Mouse (Mus musculus): ENCODE measurements at regions not wholly inside any gene's neighbourhood (a gene's known extent, or its start where the extent isn't known, plus 50 kb on each side); places are given as distances from the start of the nearest gene placed in this dataset.
A peak's percentile ranks its signal among the peaks of the same experiment; 100 is the strongest.

- Histone ChIP-seq H3K27ac (ENCODE audit: low read length) (no peak overlapping the region), H3K36me3 (ENCODE audit: insufficient read depth, low read length) (no peaks in the 10 kb centered on the region), H3K4me2 (replicated peaks; ENCODE audit: low read depth, low read length) (no peak overlapping the region), H3K9ac (replicated peaks; ENCODE audit: low read length) (no peak overlapping the region), H3K4me1 (ENCODE audit: insufficient read depth, low read length) (no peaks in the 10 kb centered on the region), H3K9me3 (ENCODE audit: low read length) (no peaks in the 10 kb centered on the region), H3K4me3 (ENCODE audit: low read length) (no peak overlapping the region), H3K27me3 (ENCODE audit: insufficient read depth, low read length) (no peaks in the 10 kb centered on the region)
- 91% methylated on average over 3 of the region's 3 CpGs for WGBS
- ATAC-seq (ENCODE audit: low FRiP score, low TSS enrichment) = no peak
These were observed 233.5 kb downstream of the Irs2 start for GRCm38 (mm10) chr8:10774778-10775177.

GRCm38 (mm10) chr8:10768181-10768580, 240.1 kb downstream of the Irs2 start:
- Histone ChIP-seq H3K4me1 (ENCODE audit: insufficient read depth, low read length) (no peaks in the 10 kb centered on the region), H3K9me3 (ENCODE audit: low read length) (no peaks in the 10 kb centered on the region), H3K36me3 (ENCODE audit: insufficient read depth, low read length) (no peaks in the 10 kb centered on the region), H3K4me3 (ENCODE audit: low read length) (no peak overlapping the region), H3K27me3 (ENCODE audit: insufficient read depth, low read length) (no peaks in the 10 kb centered on the region), H3K4me2 (replicated peaks; ENCODE audit: low read depth, low read length) (no peak overlapping the region), H3K27ac (ENCODE audit: low read length) (no peak overlapping the region), H3K9ac (replicated peaks; ENCODE audit: low read length) (no peak overlapping the region)
- 85% methylated on average over 4 of the region's 4 CpGs for WGBS
- no peak for ATAC-seq (ENCODE audit: low FRiP score, low TSS enrichment)

- 90% methylated on average over 2 of the region's 2 CpGs for WGBS
- H3K9me3 ChIP-seq (ENCODE audit: low read length) = no peaks in the 10 kb centered on the region
These were observed 244.4 kb downstream of the Irs2 start for GRCm38 (mm10) chr8:10763907-10764306.

GRCm38 (mm10) chr8:10761694-10762305, 246.5 kb downstream of the Irs2 start:
- no peak for ATAC-seq (ENCODE audit: low FRiP score, low TSS enrichment)

More at GRCm38 (mm10) chr8:10763907-10764306, 244.4 kb downstream of the Irs2 start:
- H3K9ac ChIP-seq (replicated peaks; ENCODE audit: low read length) = no peak overlapping the region
- H3K27ac ChIP-seq (ENCODE audit: low read length) = no peak overlapping the region
- peaks cover 15% of the 10 kb centered on the region for H3K4me1 ChIP-seq (ENCODE audit: insufficient read depth, low read length)
- no peaks in the 10 kb centered on the region for H3K27me3 ChIP-seq (ENCODE audit: insufficient read depth, low read length)
- no peak overlapping the region for H3K4me3 ChIP-seq (ENCODE audit: low read length)
- H3K4me2 ChIP-seq (replicated peaks; ENCODE audit: low read depth, low read length) = no peak overlapping the region
- no peaks in the 10 kb centered on the region for H3K36me3 ChIP-seq (ENCODE audit: insufficient read depth, low read length)
- ATAC-seq (ENCODE audit: low FRiP score, low TSS enrichment) = no peak

DNA sequence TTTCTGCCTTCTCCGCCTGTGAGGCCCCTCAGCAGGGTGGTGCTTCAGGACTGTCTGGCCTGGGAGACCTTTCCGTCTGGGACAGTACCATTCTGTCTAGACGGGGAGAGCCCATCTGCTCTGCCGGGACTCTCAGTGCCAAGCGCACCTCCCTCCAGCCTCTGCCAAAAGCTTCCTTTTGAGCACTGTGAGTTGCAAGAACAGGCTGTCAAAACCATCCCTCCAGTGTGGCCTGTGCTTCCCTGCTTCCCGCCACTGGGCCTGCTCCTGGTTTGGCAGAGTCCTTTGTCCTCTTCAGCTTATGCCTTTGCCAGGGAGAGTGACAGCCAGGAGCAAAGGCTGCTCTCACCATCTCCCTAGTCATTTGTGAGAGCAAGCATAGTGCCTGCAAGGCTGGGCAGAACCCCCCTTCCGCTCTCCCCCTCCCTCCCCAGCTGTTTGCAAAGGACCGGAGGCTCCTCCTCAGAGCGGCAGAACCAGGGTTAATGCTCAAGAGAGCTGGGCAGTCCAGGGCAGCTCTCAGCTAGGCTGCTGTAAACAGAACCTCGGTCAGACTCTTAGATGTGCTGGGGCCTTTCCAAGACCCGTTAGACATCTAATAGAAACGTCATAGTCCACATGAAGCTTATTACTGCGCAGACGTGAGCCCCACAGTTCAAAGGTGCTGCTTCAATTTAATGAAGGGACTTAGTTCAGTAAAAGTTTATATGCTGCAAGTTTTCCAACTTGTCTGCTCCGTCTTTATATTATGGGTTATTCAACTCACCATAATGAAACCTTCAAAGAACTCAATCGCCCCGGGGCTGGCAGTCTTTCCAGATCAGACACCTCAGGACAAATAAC, 247.2 kb downstream of the Irs2 start:
- no peaks in the 10 kb centered on the region for H3K27me3 ChIP-seq (ENCODE audit: insufficient read depth, low read length)
- H3K27ac ChIP-seq (ENCODE audit: low read length) = peak overlapping the region; percentile 79
- ATAC-seq (ENCODE audit: low FRiP score, low TSS enrichment) = peak; percentile 93
- H3K4me1 ChIP-seq (ENCODE audit: insufficient read depth, low read length) = peaks cover 15% of the 10 kb centered on the region
- 12% methylated on average over 17 of the region's 17 CpGs for WGBS
- H3K4me2 ChIP-seq (replicated peaks; ENCODE audit: low read depth, low read length) = peak overlapping the region; percentile 15; the same call in 1 of the 2 replicates
- peak overlapping the region; percentile 27; the same call in 1 of the 2 replicates for H3K9ac ChIP-seq (replicated peaks; ENCODE audit: low read length)
- no peaks in the 10 kb centered on the region for H3K9me3 ChIP-seq (ENCODE audit: low read length)
- H3K36me3 ChIP-seq (ENCODE audit: insufficient read depth, low read length) = no peaks in the 10 kb centered on the region
- H3K4me3 ChIP-seq (ENCODE audit: low read length) = no peak overlapping the region

More at GRCm38 (mm10) chr8:10761694-10762305, 246.5 kb downstream of the Irs2 start:
- peak overlapping the region; percentile 79 for H3K27ac ChIP-seq (ENCODE audit: low read length)
- H3K4me1 ChIP-seq (ENCODE audit: insufficient read depth, low read length) = peaks cover 15% of the 10 kb centered on the region
- H3K4me3 ChIP-seq (ENCODE audit: low read length) = no peak overlapping the region
- H3K27me3 ChIP-seq (ENCODE audit: insufficient read depth, low read length) = no peaks in the 10 kb centered on the region
- no peak overlapping the region for H3K4me2 ChIP-seq (replicated peaks; ENCODE audit: low read depth, low read length)
- WGBS = 44% methylated on average over 11 of the region's 11 CpGs
- H3K9ac ChIP-seq (replicated peaks; ENCODE audit: low read length) = no peak overlapping the region
- H3K9me3 ChIP-seq (ENCODE audit: low read length) = no peaks in the 10 kb centered on the region
- no peaks in the 10 kb centered on the region for H3K36me3 ChIP-seq (ENCODE audit: insufficient read depth, low read length)

DNA sequence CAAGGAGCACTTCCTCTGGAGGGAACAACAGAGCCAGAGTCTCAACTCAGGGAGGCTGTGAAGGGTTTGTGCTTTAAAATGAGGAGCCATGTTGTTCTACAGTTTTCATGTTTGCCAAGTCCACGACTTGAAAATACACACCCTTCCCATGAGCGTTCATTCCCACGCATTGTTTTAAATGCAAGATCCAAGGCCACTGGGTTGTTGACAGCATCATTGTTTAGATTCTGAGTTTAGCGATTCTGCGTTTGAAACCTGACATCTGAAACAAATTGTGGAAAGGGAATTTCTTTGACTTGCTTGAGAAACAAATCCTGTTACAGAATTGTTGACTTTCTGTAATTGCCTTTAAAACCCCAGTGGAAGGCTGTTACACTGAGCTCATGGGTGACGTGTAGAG, 248.0 kb downstream of the Irs2 start:
- Histone ChIP-seq H3K4me3 (ENCODE audit: low read length) (no peak overlapping the region), H3K27me3 (ENCODE audit: insufficient read depth, low read length) (no peaks in the 10 kb centered on the region), H3K36me3 (ENCODE audit: insufficient read depth, low read length) (no peaks in the 10 kb centered on the region), H3K27ac (ENCODE audit: low read length) (peak overlapping the region; percentile 79; the same call in 1 of the 2 replicates), H3K9ac (replicated peaks; ENCODE audit: low read length) (no peak overlapping the region), H3K9me3 (ENCODE audit: low read length) (no peaks in the 10 kb centered on the region), H3K4me1 (ENCODE audit: insufficient read depth, low read length) (peaks cover 15% of the 10 kb centered on the region), H3K4me2 (replicated peaks; ENCODE audit: low read depth, low read length) (no peak overlapping the region)
- WGBS = 54% methylated on average over 6 of the region's 6 CpGs
- no peak for ATAC-seq (ENCODE audit: low FRiP score, low TSS enrichment)

DNA sequence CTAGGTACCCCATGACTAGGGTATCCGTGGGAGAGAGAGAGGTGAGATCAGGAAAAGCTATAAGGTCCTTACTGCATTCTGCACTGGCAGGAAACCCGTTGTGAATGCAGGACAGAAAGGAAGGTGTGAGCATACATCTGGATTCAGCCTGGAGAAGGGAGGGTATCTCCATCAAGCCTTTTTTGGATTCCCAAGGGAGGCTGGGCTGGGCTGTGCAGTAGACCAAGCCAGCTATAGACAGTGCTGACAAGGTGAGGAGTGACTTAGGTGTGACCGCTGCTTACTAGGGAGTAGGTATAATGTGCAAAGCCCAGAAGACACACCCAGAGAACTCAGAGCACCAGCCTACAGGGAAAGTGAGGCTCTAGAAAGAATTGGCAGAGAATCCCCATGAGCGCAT, 250.1 kb downstream of the Irs2 start:
- no peak overlapping the region for H3K4me2 ChIP-seq (replicated peaks; ENCODE audit: low read depth, low read length)
- no peaks in the 10 kb centered on the region for H3K36me3 ChIP-seq (ENCODE audit: insufficient read depth, low read length)
- no peak for ATAC-seq (ENCODE audit: low FRiP score, low TSS enrichment)
- no peaks in the 10 kb centered on the region for H3K27me3 ChIP-seq (ENCODE audit: insufficient read depth, low read length)
- H3K9ac ChIP-seq (replicated peaks; ENCODE audit: low read length) = no peak overlapping the region
- no peak overlapping the region for H3K27ac ChIP-seq (ENCODE audit: low read length)
- 87% methylated on average over 4 of the region's 4 CpGs for WGBS
- peaks cover 15% of the 10 kb centered on the region for H3K4me1 ChIP-seq (ENCODE audit: insufficient read depth, low read length)
- no peaks in the 10 kb centered on the region for H3K9me3 ChIP-seq (ENCODE audit: low read length)
- H3K4me3 ChIP-seq (ENCODE audit: low read length) = no peak overlapping the region

DNA sequence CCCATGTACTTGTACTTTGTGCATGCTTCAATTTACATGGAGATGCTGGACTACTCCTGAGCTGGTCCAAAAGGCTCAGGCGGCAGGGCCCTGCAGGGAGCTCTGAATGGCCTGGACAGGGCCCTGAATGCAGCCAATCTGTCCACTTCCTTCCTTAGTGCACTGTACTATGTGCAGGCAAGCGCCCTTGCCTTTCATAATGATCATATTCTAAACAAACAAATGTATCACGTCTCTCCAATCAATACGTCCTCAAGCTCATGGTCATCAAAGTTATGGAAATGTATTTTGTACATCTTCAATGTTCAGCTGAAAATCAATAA, 253.3 kb downstream of the Irs2 start:
- Histone ChIP-seq H3K4me2 (replicated peaks; ENCODE audit: low read depth, low read length) (no peak overlapping the region), H3K27ac (ENCODE audit: low read length) (no peak overlapping the region), H3K9me3 (ENCODE audit: low read length) (no peaks in the 10 kb centered on the region), H3K4me1 (ENCODE audit: insufficient read depth, low read length) (no peaks in the 10 kb centered on the region), H3K4me3 (ENCODE audit: low read length) (no peak overlapping the region), H3K9ac (replicated peaks; ENCODE audit: low read length) (no peak overlapping the region), H3K36me3 (ENCODE audit: insufficient read depth, low read length) (no peaks in the 10 kb centered on the region), H3K27me3 (ENCODE audit: insufficient read depth, low read length) (no peaks in the 10 kb centered on the region)
- no peak for ATAC-seq (ENCODE audit: low FRiP score, low TSS enrichment)
- WGBS = 87% methylated on average over 4 of the region's 4 CpGs

DNA sequence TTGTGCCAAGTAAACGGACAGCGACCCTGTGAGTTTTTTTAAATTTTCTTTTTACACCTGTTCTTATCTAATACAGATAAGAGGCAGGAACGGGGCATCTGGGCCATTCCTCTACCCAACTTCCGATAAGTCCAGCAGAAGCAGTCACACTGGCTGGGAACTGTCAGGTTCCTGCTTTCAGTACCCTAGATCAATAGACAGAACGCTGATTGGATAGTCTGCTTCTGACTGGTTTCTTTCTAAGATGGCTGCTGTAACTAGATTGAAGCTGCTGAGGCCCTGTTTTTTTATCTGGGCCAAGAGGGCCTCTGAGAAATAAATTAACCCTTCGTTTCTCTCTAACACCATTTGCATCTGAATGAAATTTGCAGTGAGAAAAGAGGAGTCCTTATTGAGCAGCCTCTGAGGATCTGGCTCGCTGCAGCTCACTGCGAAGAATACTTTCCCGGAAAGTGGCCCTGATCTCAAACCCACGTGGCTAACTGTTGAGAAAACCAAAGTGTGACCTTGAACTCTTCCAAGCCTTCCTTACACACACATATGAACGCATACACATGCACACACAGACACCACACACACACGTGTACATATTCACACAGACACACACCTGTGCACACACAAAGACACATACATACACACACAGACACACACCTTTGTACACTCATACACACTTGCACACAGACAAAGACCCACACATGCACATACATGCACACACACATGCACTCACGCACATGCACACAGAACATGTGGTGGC, 253.8 kb downstream of the Irs2 start:
- Histone ChIP-seq H3K4me1 (ENCODE audit: insufficient read depth, low read length) (no peaks in the 10 kb centered on the region), H3K36me3 (ENCODE audit: insufficient read depth, low read length) (no peaks in the 10 kb centered on the region), H3K9ac (replicated peaks; ENCODE audit: low read length) (no peak overlapping the region), H3K4me3 (ENCODE audit: low read length) (no peak overlapping the region), H3K27ac (ENCODE audit: low read length) (no peak overlapping the region), H3K4me2 (replicated peaks; ENCODE audit: low read depth, low read length) (no peak overlapping the region), H3K27me3 (ENCODE audit: insufficient read depth, low read length) (no peaks in the 10 kb centered on the region), H3K9me3 (ENCODE audit: low read length) (no peaks in the 10 kb centered on the region)
- WGBS = 84% methylated on average over 13 of the region's 13 CpGs
- ATAC-seq (ENCODE audit: low FRiP score, low TSS enrichment) = no peak

Measured in kidney, embryonic 16.5 days (tissue).